Mouse (Mus musculus) ES-E14 (cell line): ENCODE measurements around the gene Vps45. TPM values are rescaled to one million over a fixed set of nuclear protein-coding genes. Genes with fewer than 3 reads are reported as not detected.
A peak's percentile ranks its signal among the peaks of the same experiment; 100 is the strongest.

Source experiments
- DNase-seq: peaks from one replicate; pipeline ENCODE4 v3.0.0-alpha.2; 2013; ENCODE audit warnings: low read depth, low spot score
- H3K27ac ChIP-seq: 2 replicates; pipeline ENCODE4 v1.5.1; 2012; ENCODE audit warnings: low read depth, mild to moderate bottlenecking, low read length, moderate library complexity, mixed read lengths; ENCODE audit not compliant: poor library complexity, insufficient read depth, severe bottlenecking
- H3K36me3 ChIP-seq: 2 replicates; pipeline ENCODE4 v1.6.1; 2012; ENCODE audit warnings: mild to moderate bottlenecking, low read length, moderate library complexity, mixed read lengths; ENCODE audit not compliant: control insufficient read depth, poor library complexity, insufficient read depth, severe bottlenecking
- H3K4me1 ChIP-seq, 2 experiments: fragments of 150-350 bp in 1 of 2; sonication (generic) in 1 of 2; 2 replicates each; pipeline ENCODE4 v1.6.1; 2012; ENCODE audit warnings: low read length in 2 of 2, mild to moderate bottlenecking in 1 of 2, mixed read lengths in 1 of 2; ENCODE audit not compliant: control insufficient read depth in 2 of 2, insufficient read depth in 2 of 2, poor library complexity in 1 of 2
- H3K4me3 ChIP-seq, 2 experiments: fragments of 150-350 bp in 1 of 2; sonication (generic) in 1 of 2; 2 replicates each; pipeline ENCODE4 v1.5.1; 2012; ENCODE audit warnings: low read length in 2 of 2, low read depth in 1 of 2, mild to moderate bottlenecking in 1 of 2, mixed read lengths in 1 of 2; ENCODE audit not compliant: insufficient read depth in 1 of 2, poor library complexity in 1 of 2, severe bottlenecking in 1 of 2
- H3K9ac ChIP-seq: 2 replicates; pipeline ENCODE4 v1.6.1; 2012; ENCODE audit warnings: low read depth, mild to moderate bottlenecking, low read length, mixed read lengths; ENCODE audit not compliant: poor library complexity, insufficient read depth, severe bottlenecking
- H3K9me3 ChIP-seq: fragments of 150-350 bp; sonication (generic); 2 replicates; pipeline ENCODE4 v1.6.1; 2012; ENCODE audit warnings: low read depth, mild to moderate bottlenecking, low read length; ENCODE audit not compliant: control insufficient read depth, insufficient read depth
- CHD2 ChIP-seq: IDR thresholded peaks from 2 replicates; pipeline ENCODE4 v1.6.1; 2014; ENCODE audit warnings: mild to moderate bottlenecking, low read depth, low read length, inconsistent platforms
- HCFC1 ChIP-seq: IDR thresholded peaks from 2 replicates; pipeline ENCODE4 v1.6.1; 2012; ENCODE audit warnings: low read length, inconsistent platforms, borderline replicate concordance; ENCODE audit not compliant: insufficient read depth
- MAFK ChIP-seq: IDR thresholded peaks from 2 replicates; pipeline ENCODE4 v1.6.1; 2014; ENCODE audit warnings: mild to moderate bottlenecking, low read depth, low read length, inconsistent platforms; ENCODE audit not compliant: insufficient read depth
- ZC3H11A ChIP-seq: IDR thresholded peaks from 2 replicates; pipeline ENCODE4 v1.6.1; 2012; ENCODE audit warnings: low read depth, mild to moderate bottlenecking, inconsistent platforms, low read length, borderline replicate concordance
- ZNF384 ChIP-seq: IDR thresholded peaks from 2 replicates; pipeline ENCODE4 v1.6.1; 2012; ENCODE audit warnings: low read depth, low read length, inconsistent platforms
- in situ Hi-C, 2 experiments: fragments of 600-800 bp; cut with MboI; formaldehyde crosslinking; loops; one replicate each; pipeline ENCODE4 v1.15.1; 2025; ENCODE audit warnings: low sequenced_read_pairs in 2 of 2, inconsistent platforms in 1 of 2; ENCODE audit not compliant: unreplicated experiment in 2 of 2
- total RNA-seq: library from RNA; depleted of rRNA; stranded (reverse); fragments of 300-350 nt; gene quantifications from 2 replicates; pipeline ENCODE4 v1.2.3, GENCODE M21; 2012

Gene Vps45
- total RNA-seq, 1 experiment, result 11.9 TPM

DNA sequence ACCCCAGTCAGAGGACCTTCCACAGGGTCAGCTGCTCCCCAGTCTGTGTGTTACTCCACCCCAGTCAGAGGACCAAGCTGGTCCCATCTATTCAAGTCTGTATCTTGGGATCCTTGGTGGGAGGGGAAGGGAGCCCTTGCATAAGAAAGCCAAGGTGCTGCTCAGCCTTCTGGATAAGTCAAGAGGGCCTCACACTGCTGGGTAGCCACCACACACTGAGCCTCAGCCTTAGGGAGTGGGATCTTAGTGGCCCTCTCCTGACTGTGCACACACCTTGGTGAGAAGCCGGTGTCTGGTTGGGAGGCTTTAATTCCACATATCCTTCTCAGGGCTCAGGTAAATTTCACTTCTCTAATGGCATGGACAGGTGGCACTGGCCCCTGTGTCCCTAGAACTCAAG lies 70.1 kb downstream of the Vps45 start:
- in situ Hi-C loops, result no loop called here
- Histone ChIP-seq H3K9ac (no peak overlapping the region), H3K36me3 (peaks cover 2% of the 10 kb centered on the region; the same call in 1 of the 2 replicates), H3K4me3 (no peak overlapping the region), H3K4me1 (peaks cover 5 to 27% of the 10 kb centered on the region in 2 experiments; a peak in 3 of 4 replicates), H3K9me3 (no peaks in the 10 kb centered on the region), H3K27ac (no peak overlapping the region)
- DNase-seq, result no peak
- TF ChIP-seq CHD2 (no peak), ZC3H11A (no peak), MAFK (no peak), ZNF384 (no peak), HCFC1 (no peak)

GRCm38 (mm10) chr3:95987386-95988110 lies 70.7 kb downstream of the Vps45 start:
- no peak for DNase-seq
- peaks cover 2% of the 10 kb centered on the region; the same call in 1 of the 2 replicates for H3K36me3 ChIP-seq
- peaks cover 5 to 24% of the 10 kb centered on the region in 2 experiments; a peak in 3 of 4 replicates for H3K4me1 ChIP-seq
- no peaks in the 10 kb centered on the region for H3K9me3 ChIP-seq
- H3K27ac ChIP-seq, result no peak overlapping the region
- in situ Hi-C loops, result no loop called here
- TF ChIP-seq ZC3H11A (no peak), CHD2 (no peak), HCFC1 (no peak), ZNF384 (no peak), MAFK (no peak)
- H3K9ac ChIP-seq, result no peak overlapping the region
- H3K4me3 ChIP-seq, result no peak overlapping the region

GRCm38 (mm10) chr3:95986984-95987383 lies 71.3 kb downstream of the Vps45 start:
- Histone ChIP-seq H3K4me1 (peaks cover 5 to 22% of the 10 kb centered on the region in 2 experiments; a peak in 3 of 4 replicates), H3K4me3 (no peak overlapping the region), H3K9ac (no peak overlapping the region), H3K9me3 (no peaks in the 10 kb centered on the region), H3K27ac (no peak overlapping the region), H3K36me3 (peaks cover 2% of the 10 kb centered on the region; the same call in 1 of the 2 replicates)
- TF ChIP-seq CHD2 (no peak), ZC3H11A (no peak), HCFC1 (no peak)
- in situ Hi-C loops, result no loop called here
- no peak for DNase-seq

- Histone ChIP-seq H3K9me3 (no peaks in the 10 kb centered on the region), H3K4me1 (peaks cover 5 to 22% of the 10 kb centered on the region in 2 experiments; a peak in 3 of 4 replicates), H3K27ac (no peak overlapping the region), H3K4me3 (peak overlapping the region; percentile 47 to 54; a peak in 3 of 4 replicates), H3K9ac (peak overlapping the region; percentile 47), H3K36me3 (peaks cover 2% of the 10 kb centered on the region; the same call in 1 of the 2 replicates)
- in situ Hi-C loops, result no loop called here
- TF ChIP-seq HCFC1 (peak; percentile 45; the same call in 1 of the 2 replicates), MAFK (no peak)
- no peak for DNase-seq
Measured at GRCm38 (mm10) chr3:95986001-95986622, 72.2 kb downstream of the Vps45 start.
